Mouse (Mus musculus) heart, embryonic 16.5 days (tissue): Measurements from ENCODE around the gene Plekha5. TPM values are rescaled to one million over a fixed set of nuclear protein-coding genes. Genes with fewer than 3 reads are reported as not detected.

ENCODE experiments used
- ATAC-seq: fragments of 200-750 bp; cut with Nextera tagmentation; replicated peaks from 2 replicates; pipeline ENCODE4 v1.8.0; 2017; ENCODE audit warnings: moderate number of reproducible peaks; ENCODE audit not compliant: insufficient read depth, low FRiP score; ENCODE audit errors: extremely low read depth
- H3K27ac ChIP-seq: fragments of 300-500 bp; sonication (generic); 2 replicates; pipeline ENCODE4 v1.5.1; 2014; ENCODE audit warnings: mild to moderate bottlenecking, low read length, control low read depth, moderate library complexity
- H3K27me3 ChIP-seq: fragments of 300-500 bp; sonication (generic); 2 replicates; pipeline ENCODE4 v1.6.1; 2014; ENCODE audit warnings: low read length, mixed read lengths; ENCODE audit not compliant: control insufficient read depth, insufficient read depth
- H3K36me3 ChIP-seq: fragments of 300-500 bp; sonication (generic); 2 replicates; pipeline ENCODE4 v1.6.1; 2014; ENCODE audit not compliant: control insufficient read depth, insufficient read depth
- H3K4me1 ChIP-seq: fragments of 300-500 bp; sonication (generic); 2 replicates; pipeline ENCODE4 v1.6.1; 2014; ENCODE audit warnings: low read length, mixed read lengths; ENCODE audit not compliant: control insufficient read depth, insufficient read depth
- H3K4me2 ChIP-seq: fragments of 300-500 bp; sonication (generic); 2 replicates; pipeline ENCODE4 v1.6.1; 2014; ENCODE audit warnings: low read depth, mild to moderate bottlenecking, control low read depth, low read length
- H3K4me3 ChIP-seq: fragments of 300-500 bp; sonication (generic); 2 replicates; pipeline ENCODE4 v1.5.1; 2014; ENCODE audit warnings: mild to moderate bottlenecking, control low read depth, low read length
- H3K9ac ChIP-seq: fragments of 300-500 bp; sonication (generic); 2 replicates; pipeline ENCODE4 v1.6.1; 2014; ENCODE audit warnings: low read length, control low read depth
- H3K9me3 ChIP-seq: fragments of 300-500 bp; sonication (generic); replicated peaks from 2 replicates; pipeline ENCODE4 v1.6.1; 2016; ENCODE audit warnings: low read length; ENCODE audit not compliant: control insufficient read depth
- WGBS: fragments of 180-500 bp; shearing (Covaris S2); extraction: QIAGEN DNeasy Blood & Tissue Kit; methylation state at CpG from one replicate; pipeline ENCODE4 v1.1.7; 2014; 5-methylcytosine and 5-hydroxymethylcytosine counted together
- polyA plus RNA-seq: library from polyadenylated mRNA; unstranded; fragments of >200 nt; fragmentation: Nextera tagmentation; extraction: Ambion mirVana; gene quantifications from 2 replicates; pipeline ENCODE4 v1.2.1, GENCODE M21; 2015

The Plekha5 gene
- 26.6 and 27.8 TPM in 2 replicates for polyA plus RNA-seq

- Histone ChIP-seq H3K27ac (peak within 1 kb of the TSS; percentile 78), H3K9ac (peak within 1 kb of the TSS; percentile 96), H3K4me1 (peaks cover 4% of the 10 kb centered on the region; the same call in 1 of the 2 replicates), H3K4me2 (peak within 1 kb of the TSS; percentile 96), H3K36me3 (no peaks in the 10 kb centered on the region), H3K27me3 (no peaks in the 10 kb centered on the region), H3K9me3 (peaks cover 4% of the 10 kb centered on the region; the same call in 1 of the 2 replicates), H3K4me3 (peak within 1 kb of the TSS; percentile 98)
- WGBS: 0% methylated on average over 18 of the region's 65 CpGs
- peak; percentile 91 for ATAC-seq
Observed at GRCm38 (mm10) chr6:140423846-140424200, at the start of gene Plekha5. Plekha5 (plus strand) TSS chr6:140424054.

GRCm38 (mm10) chr6:140375671-140376070 lies 48.2 kb upstream of the Plekha5 start:
- no peak overlapping the region for H3K4me2 ChIP-seq
- no peaks in the 10 kb centered on the region for H3K27me3 ChIP-seq
- no peaks in the 10 kb centered on the region for H3K4me1 ChIP-seq
- H3K9me3 ChIP-seq: no peaks in the 10 kb centered on the region
- H3K36me3 ChIP-seq: no peaks in the 10 kb centered on the region
- no peak overlapping the region for H3K27ac ChIP-seq
- H3K4me3 ChIP-seq: no peak overlapping the region
- 64% methylated on average over 4 of the region's 4 CpGs for WGBS
- no peak for ATAC-seq
- no peak overlapping the region for H3K9ac ChIP-seq

DNA sequence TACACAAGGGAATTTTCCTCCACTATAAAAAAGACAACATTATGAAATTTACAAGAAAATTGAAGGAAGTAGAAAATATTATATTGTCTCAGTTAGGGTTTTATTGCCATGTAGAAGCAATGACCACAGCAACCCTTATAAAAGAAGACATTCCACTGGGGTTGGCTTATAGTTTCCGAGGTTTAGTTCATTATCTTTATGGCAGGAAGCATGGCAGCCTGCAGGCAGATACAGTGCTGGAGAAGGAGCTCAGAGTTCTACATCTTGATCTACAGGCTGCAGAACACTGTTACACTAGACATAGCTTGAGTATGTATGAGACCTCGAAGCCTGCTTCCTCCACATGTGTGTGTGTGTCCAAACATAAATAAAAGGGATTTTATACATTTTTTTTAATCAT lies 43.3 kb upstream of the Plekha5 start:
- Histone ChIP-seq H3K27me3 (no peaks in the 10 kb centered on the region), H3K27ac (no peak overlapping the region), H3K4me2 (no peak overlapping the region), H3K4me1 (no peaks in the 10 kb centered on the region), H3K9ac (no peak overlapping the region), H3K4me3 (no peak overlapping the region), H3K9me3 (no peaks in the 10 kb centered on the region), H3K36me3 (no peaks in the 10 kb centered on the region)
- no peak for ATAC-seq
- 60% methylated on average over 2 of the region's 2 CpGs for WGBS

- WGBS: 78% methylated on average over 8 of the region's 8 CpGs
- Histone ChIP-seq H3K9me3 (no peaks in the 10 kb centered on the region), H3K27ac (no peak overlapping the region), H3K4me3 (no peak overlapping the region), H3K36me3 (no peaks in the 10 kb centered on the region), H3K27me3 (no peaks in the 10 kb centered on the region), H3K4me1 (no peaks in the 10 kb centered on the region), H3K4me2 (no peak overlapping the region), H3K9ac (no peak overlapping the region)
- no peak for ATAC-seq
Observed at GRCm38 (mm10) chr6:140381162-140381561, 42.7 kb upstream of the Plekha5 start.

DNA sequence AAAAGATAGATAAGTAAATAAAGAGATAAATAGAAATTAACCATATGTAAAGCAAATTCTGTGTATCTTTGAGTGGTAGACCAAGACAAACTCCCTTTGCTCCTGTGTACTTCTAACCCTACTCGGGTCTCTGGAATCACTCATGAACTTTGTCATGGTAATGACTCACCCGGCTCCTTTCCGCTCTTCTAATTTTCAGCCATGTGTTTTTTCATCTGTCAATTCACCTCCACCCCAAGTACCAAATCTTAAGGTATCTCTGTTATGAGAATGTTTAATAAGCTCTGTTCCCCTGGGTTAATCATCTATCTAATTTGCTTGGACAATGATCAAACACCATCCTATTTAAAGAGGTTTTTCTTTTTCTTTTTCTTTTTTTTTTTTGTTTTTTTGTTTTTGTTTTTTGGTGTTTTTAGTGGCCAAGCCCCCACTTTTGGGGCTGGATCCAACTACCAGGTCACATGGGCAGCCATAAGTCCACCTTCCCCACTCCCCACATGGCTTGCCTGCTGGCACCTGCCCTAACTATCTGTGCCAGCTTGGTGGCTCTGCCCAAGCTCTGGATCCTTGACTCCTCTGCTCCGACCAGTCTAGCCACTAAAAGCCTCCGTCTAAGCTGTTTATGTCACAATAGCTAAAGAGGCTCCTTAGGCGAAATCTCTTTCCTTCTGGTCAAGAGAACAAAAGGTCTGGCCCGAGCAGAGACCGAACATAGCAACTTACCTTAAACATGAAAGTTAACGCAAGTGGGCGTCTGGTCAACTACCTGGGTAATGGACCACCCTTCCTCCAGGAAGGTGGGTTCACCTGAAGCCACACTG lies 40.1 kb upstream of the Plekha5 start:
- no peaks in the 10 kb centered on the region for H3K36me3 ChIP-seq
- H3K27ac ChIP-seq: no peak overlapping the region
- H3K9ac ChIP-seq: no peak overlapping the region
- H3K27me3 ChIP-seq: no peaks in the 10 kb centered on the region
- H3K4me2 ChIP-seq: no peak overlapping the region
- ATAC-seq: no peak
- 87% methylated on average over 10 of the region's 10 CpGs for WGBS
- no peak overlapping the region for H3K4me3 ChIP-seq
- H3K9me3 ChIP-seq: no peaks in the 10 kb centered on the region
- no peaks in the 10 kb centered on the region for H3K4me1 ChIP-seq

GRCm38 (mm10) chr6:140396687-140397086 lies 27.2 kb upstream of the Plekha5 start:
- H3K9ac ChIP-seq: no peak overlapping the region
- no peak overlapping the region for H3K4me3 ChIP-seq
- H3K27me3 ChIP-seq: no peaks in the 10 kb centered on the region
- H3K4me2 ChIP-seq: no peak overlapping the region
- no peaks in the 10 kb centered on the region for H3K9me3 ChIP-seq
- 87% methylated on average over 7 of the region's 7 CpGs for WGBS
- ATAC-seq: no peak
- H3K4me1 ChIP-seq: no peaks in the 10 kb centered on the region
- H3K36me3 ChIP-seq: no peaks in the 10 kb centered on the region
- H3K27ac ChIP-seq: no peak overlapping the region

DNA sequence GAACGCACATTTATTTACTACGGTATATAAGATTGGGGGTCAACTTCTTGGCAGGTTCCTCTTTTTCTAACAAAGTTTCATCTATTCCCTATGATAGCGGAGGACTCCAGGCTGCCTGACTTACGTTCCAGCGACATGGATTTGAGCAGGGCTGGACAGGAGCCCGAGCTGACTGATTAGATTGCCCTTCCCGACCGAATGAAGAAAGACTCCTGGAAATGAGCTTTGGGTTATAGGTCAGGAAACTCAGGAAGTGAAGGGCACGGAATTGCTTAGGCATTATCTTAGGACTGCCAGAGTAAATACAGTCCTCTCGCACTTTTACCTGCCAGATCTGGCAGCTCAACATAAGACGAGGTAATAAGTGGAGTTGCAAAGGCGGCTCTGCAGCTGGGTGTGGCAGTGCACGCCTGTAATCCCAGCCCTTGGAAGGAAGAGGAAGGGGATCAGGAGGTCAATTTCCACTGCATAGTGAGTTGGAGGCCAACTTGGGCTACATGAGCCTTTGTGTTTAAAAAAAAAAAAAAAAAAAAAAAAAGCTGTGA lies 21.0 kb upstream of the Plekha5 start:
- Histone ChIP-seq H3K4me2 (no peak overlapping the region), H3K4me1 (peaks cover 3% of the 10 kb centered on the region), H3K27me3 (no peaks in the 10 kb centered on the region), H3K9ac (no peak overlapping the region), H3K36me3 (no peaks in the 10 kb centered on the region), H3K9me3 (no peaks in the 10 kb centered on the region), H3K27ac (no peak overlapping the region), H3K4me3 (no peak overlapping the region)
- WGBS: 48% methylated on average over 13 of the region's 13 CpGs
- no peak for ATAC-seq

DNA sequence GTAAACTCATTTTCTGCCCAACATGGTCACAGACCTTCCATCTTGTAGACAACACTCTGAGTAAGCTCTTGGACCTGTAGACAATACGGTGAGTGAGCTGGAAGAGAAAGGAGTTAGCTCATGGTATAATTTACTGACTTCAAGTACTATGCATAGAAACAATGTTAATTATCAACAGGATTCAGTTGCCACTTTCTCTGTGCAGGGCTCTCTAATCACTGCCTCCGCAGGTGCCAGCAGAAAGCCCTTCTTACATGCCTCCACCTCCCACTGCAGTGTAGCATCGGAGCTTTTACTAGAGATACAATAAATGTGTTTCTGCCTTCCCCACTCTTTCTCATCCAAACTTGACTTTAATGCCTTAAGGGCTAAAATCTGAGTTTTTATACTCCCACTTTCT lies 11.9 kb upstream of the Plekha5 start:
- Histone ChIP-seq H3K9me3 (peaks cover 4% of the 10 kb centered on the region; the same call in 1 of the 2 replicates), H3K4me2 (no peak overlapping the region), H3K4me3 (no peak overlapping the region), H3K36me3 (no peaks in the 10 kb centered on the region), H3K4me1 (no peaks in the 10 kb centered on the region), H3K27ac (no peak overlapping the region), H3K9ac (no peak overlapping the region), H3K27me3 (no peaks in the 10 kb centered on the region)
- WGBS: 84% methylated on average over 3 of the region's 3 CpGs
- no peak for ATAC-seq

- peak overlapping the region; percentile 96 for H3K9ac ChIP-seq
- no peak for ATAC-seq
- H3K9me3 ChIP-seq: peaks cover 4% of the 10 kb centered on the region; the same call in 1 of the 2 replicates
- H3K27me3 ChIP-seq: no peaks in the 10 kb centered on the region
- no peaks in the 10 kb centered on the region for H3K36me3 ChIP-seq
- H3K4me1 ChIP-seq: peaks cover 4% of the 10 kb centered on the region; the same call in 1 of the 2 replicates
- H3K4me2 ChIP-seq: peak overlapping the region; percentile 96
- peak overlapping the region; percentile 78 for H3K27ac ChIP-seq
- 15% methylated on average over 29 of the region's 29 CpGs for WGBS
- peak overlapping the region; percentile 98 for H3K4me3 ChIP-seq
Observed at GRCm38 (mm10) chr6:140423041-140423845, 611 bp upstream of the Plekha5 start.
